Mouse (Mus musculus) embryonic facial prominence, embryonic 11.5 days (tissue): ENCODE measurements around the gene Prph. TPM values are rescaled to one million over a fixed set of nuclear protein-coding genes. Genes with fewer than 3 reads are reported as not detected.

Source experiments
- ATAC-seq: fragments of 200-750 bp; cut with Nextera tagmentation; replicated peaks from 2 replicates; pipeline ENCODE4 v1.8.0; 2017; ENCODE audit warnings: low read depth; ENCODE audit not compliant: insufficient number of reproducible peaks, low FRiP score, low TSS enrichment
- DNase-seq: peaks from one replicate; pipeline ENCODE4 v3.0.0-alpha.2; 2015; ENCODE audit warnings: low spot score
- H3K27ac ChIP-seq: fragments of 300-500 bp; sonication (generic); replicated peaks from 2 replicates; pipeline ENCODE4 v1.5.1; 2014; ENCODE audit warnings: mild to moderate bottlenecking, low read depth, low read length, control low read depth
- H3K27me3 ChIP-seq: fragments of 300-500 bp; sonication (generic); 2 replicates; pipeline ENCODE4 v1.6.1; 2014; ENCODE audit warnings: mild to moderate bottlenecking, low read length, moderate library complexity, mixed read lengths; ENCODE audit not compliant: control insufficient read depth, insufficient read depth
- H3K36me3 ChIP-seq: fragments of 300-500 bp; sonication (generic); replicated peaks from 2 replicates; pipeline ENCODE4 v1.6.1; 2014; ENCODE audit warnings: low read depth, mild to moderate bottlenecking, low read length, moderate library complexity, mixed read lengths; ENCODE audit not compliant: control insufficient read depth, insufficient read depth
- H3K4me1 ChIP-seq: fragments of 300-500 bp; sonication (generic); 2 replicates; pipeline ENCODE4 v1.6.1; 2014; ENCODE audit warnings: low read length, mixed read lengths; ENCODE audit not compliant: control insufficient read depth, insufficient read depth
- H3K4me2 ChIP-seq: fragments of 300-500 bp; sonication (generic); 2 replicates; pipeline ENCODE4 v1.6.1; 2014; ENCODE audit warnings: low read depth, mild to moderate bottlenecking, control low read depth, low read length, moderate library complexity
- H3K4me3 ChIP-seq: fragments of 300-500 bp; sonication (generic); 2 replicates; pipeline ENCODE4 v1.5.1; 2014; ENCODE audit warnings: low read depth, low read length, control low read depth
- H3K9ac ChIP-seq: fragments of 300-500 bp; sonication (generic); replicated peaks from 2 replicates; pipeline ENCODE4 v1.6.1; 2014; ENCODE audit warnings: mild to moderate bottlenecking, control low read depth, low read length
- H3K9me3 ChIP-seq: fragments of 300-500 bp; sonication (generic); replicated peaks from 2 replicates; pipeline ENCODE4 v1.6.1; 2016; ENCODE audit warnings: mild to moderate bottlenecking, low read length, inconsistent platforms, mixed read lengths; ENCODE audit not compliant: control insufficient read depth
- WGBS: fragments of 180-500 bp; shearing (Covaris S2); extraction: QIAGEN DNeasy Blood & Tissue Kit; methylation state at CpG from one replicate; pipeline ENCODE4 v1.1.7; 2014; 5-methylcytosine and 5-hydroxymethylcytosine counted together
- microRNA-seq: library from miRNA; unstranded; fragments of <30 nt; microRNA quantifications from one replicate; pipeline ENCODE4, GENCODE M21; 2016; ENCODE audit warnings: borderline number of aligned reads
- polyA plus RNA-seq: library from polyadenylated mRNA; unstranded; fragments of >200 nt; fragmentation: Nextera tagmentation; extraction: Ambion mirVana; gene quantifications from 2 replicates; pipeline ENCODE4 v1.2.1, GENCODE M21; 2014

The Prph gene
- polyA plus RNA-seq, 1 experiment from 2014 or later: 17.1 TPM

DNA sequence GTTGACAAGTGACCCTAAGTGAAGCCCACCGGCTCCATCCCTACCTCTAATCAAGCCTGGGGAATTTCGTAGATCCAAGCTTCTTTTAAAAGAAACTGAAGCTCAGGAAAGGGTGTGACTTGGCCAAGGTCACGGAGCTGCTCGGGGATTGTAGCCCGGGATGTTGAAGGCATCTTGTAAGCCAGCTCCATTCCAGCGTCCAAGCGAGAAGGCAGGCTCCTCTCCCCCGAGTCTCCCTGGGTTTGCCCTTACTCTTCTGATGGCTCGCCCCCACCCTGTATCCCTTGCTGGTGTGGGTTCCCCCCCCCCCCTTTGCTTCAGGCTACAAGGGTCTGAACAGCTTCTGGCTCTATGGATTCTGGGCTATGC, 43.5 kb downstream of the Prph start:
- H3K4me1 ChIP-seq: peaks cover 21% of the 10 kb centered on the region
- no peak overlapping the region for H3K27ac ChIP-seq

DNA sequence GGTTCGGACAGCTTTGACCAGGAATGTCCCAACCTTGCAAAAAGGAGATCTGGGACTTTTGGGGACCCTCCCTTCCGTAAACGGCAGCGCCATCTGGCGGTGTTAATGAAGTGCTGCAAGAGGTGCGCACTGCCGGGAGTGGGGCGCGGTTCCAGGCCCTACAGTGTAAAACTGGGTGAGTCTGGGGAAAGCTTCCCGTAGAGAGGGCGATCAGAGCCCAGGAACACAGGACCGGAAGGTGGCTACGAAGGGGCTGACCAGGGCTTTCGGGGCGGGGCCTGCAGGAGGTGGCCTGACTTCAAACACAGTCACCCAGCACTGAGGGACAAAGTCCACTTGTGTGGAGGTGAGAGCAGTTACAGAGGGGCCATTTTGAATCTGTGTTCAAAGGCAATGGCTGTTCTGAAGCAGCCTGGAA, 44.2 kb downstream of the Prph start:
- H3K4me1 ChIP-seq: peaks cover 21% of the 10 kb centered on the region
- WGBS: under 1% methylated on average over 15 of the region's 15 CpGs

More for the DNA sequence above, 43.5 kb downstream of the Prph start:
- WGBS: 2% methylated on average over 9 of the region's 9 CpGs
- Histone ChIP-seq H3K36me3 (no peaks in the 10 kb centered on the region), H3K4me3 (peak overlapping the region; percentile 34; the same call in 1 of the 2 replicates), H3K9me3 (no peaks in the 10 kb centered on the region), H3K9ac (no peak overlapping the region), H3K27me3 (peaks cover 53% of the 10 kb centered on the region), H3K4me2 (peak overlapping the region; percentile 67; the same call in 1 of the 2 replicates)
- ATAC-seq (no peak), DNase-seq (peak; percentile 27)

DNA sequence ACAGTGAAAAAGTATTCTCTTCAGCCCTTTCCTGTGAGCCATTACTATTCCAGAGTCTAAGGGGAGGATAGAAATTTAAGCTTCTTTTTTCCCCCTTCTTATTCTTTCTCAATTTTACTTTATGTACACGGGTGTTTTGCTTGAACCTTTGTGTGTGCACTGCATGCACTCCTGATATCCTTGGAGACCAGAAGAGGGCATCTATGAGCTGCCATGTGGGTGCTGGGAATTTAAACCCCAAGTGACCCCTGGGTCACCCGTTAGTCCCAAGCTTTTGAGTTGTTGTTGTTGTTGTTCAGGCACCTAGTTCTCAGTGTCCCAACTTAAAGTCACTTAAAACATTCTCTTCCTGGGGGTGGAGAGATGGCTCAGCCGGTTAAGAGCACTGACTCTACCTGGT, 45.0 kb downstream of the Prph start:
- ATAC-seq: no peak
- Histone ChIP-seq H3K9me3 (no peaks in the 10 kb centered on the region), H3K4me1 (peaks cover 18% of the 10 kb centered on the region), H3K36me3 (no peaks in the 10 kb centered on the region), H3K9ac (no peak overlapping the region), H3K27me3 (peaks cover 45% of the 10 kb centered on the region), H3K27ac (no peak overlapping the region), H3K4me2 (no peak overlapping the region), H3K4me3 (no peak overlapping the region)
- WGBS: 52% methylated on average over 3 of the region's 3 CpGs
- DNase-seq: no peak

More for the DNA sequence above, 44.2 kb downstream of the Prph start:
- H3K27me3 ChIP-seq: peaks cover 50% of the 10 kb centered on the region
- H3K9ac ChIP-seq: peak overlapping the region; percentile 37; the same call in 1 of the 2 replicates
- peak; percentile 45 for ATAC-seq
- H3K4me2 ChIP-seq: peak overlapping the region; percentile 25
- no peaks in the 10 kb centered on the region for H3K9me3 ChIP-seq
- no peaks in the 10 kb centered on the region for H3K36me3 ChIP-seq
- H3K4me3 ChIP-seq: no peak overlapping the region; the same call in 1 of the 2 replicates
- no peak overlapping the region for H3K27ac ChIP-seq
- peak; percentile 77 for DNase-seq

DNA sequence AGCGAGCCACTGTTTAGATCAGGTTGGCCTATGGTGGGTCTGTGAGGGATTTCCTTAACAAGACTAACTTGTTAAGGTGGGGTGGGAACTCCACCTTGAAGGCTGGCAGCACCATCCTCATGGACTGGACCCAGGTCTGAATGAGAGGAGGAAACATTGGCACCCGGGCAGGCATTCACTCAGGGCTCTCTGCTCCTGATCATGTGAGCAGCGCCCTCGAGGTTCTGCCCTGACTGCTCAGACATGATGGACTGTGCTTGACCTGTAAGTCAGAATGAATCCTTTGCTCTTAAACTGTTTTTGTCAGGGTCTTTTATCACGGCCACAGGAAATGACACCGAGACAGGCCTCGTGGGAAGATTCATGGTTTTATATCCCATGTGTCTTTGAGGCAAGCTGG, 50.3 kb downstream of the Prph start:
- Histone ChIP-seq H3K27me3 (no peaks in the 10 kb centered on the region), H3K9ac (no peak overlapping the region), H3K4me3 (no peak overlapping the region), H3K36me3 (no peaks in the 10 kb centered on the region), H3K4me1 (no peaks in the 10 kb centered on the region), H3K4me2 (no peak overlapping the region), H3K9me3 (no peaks in the 10 kb centered on the region), H3K27ac (no peak overlapping the region)
- no peak for DNase-seq
- ATAC-seq: no peak
- whole genome bisulfite sequencing: 77% methylated on average over 7 of the region's 7 CpGs

DNA sequence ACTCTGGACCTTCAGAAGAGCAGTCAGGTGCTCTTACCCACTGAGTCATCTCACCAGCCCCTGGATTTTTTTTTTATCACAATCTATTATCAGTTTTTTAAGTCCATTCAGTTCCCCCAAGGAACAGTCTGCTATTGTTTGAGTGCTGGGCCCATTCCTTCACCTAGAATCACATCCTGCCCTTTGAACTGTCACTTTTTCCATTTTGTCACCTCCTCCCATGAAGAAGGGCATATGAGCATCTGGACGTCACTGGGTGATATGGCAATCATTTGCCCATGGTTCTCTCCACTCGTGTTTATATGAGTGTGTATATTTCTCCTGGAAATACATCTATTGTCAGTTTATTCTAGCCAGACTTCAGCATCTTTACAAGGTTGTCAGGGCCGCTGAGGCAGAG, 52.9 kb downstream of the Prph start:
- DNase-seq (no peak), ATAC-seq (no peak)
- Histone ChIP-seq H3K4me1 (no peaks in the 10 kb centered on the region), H3K9me3 (no peaks in the 10 kb centered on the region), H3K4me2 (no peak overlapping the region), H3K27me3 (no peaks in the 10 kb centered on the region), H3K9ac (no peak overlapping the region), H3K27ac (no peak overlapping the region), H3K36me3 (no peaks in the 10 kb centered on the region), H3K4me3 (no peak overlapping the region)
- 82% methylated on average over 3 of the region's 3 CpGs for WGBS

Small RNA genes lying within 50 kb of the gene (microRNA-seq; reads per million reads assigned to microRNA genes)
- gene Mir6960: 3.3 reads per million

Other genes starting within 250 kb of the Prph start
- 0.26 and 0.27 TPM in 2 replicates for gene Ddn, start 245.7 kb upstream of the Prph start, polyA plus RNA-seq
- gene Prkag1, start 223.7 kb upstream of the Prph start, polyA plus RNA-seq: 69.8 and 73.1 TPM in 2 replicates
- gene Kmt2d, start 184.0 kb upstream of the Prph start, polyA plus RNA-seq: 11.6 and 12.0 TPM in 2 replicates
- gene Rhebl1, start 160.6 kb upstream of the Prph start, polyA plus RNA-seq: 16.7 and 17.0 TPM in 2 replicates
- 0.76 and 1.3 TPM in 2 replicates for gene Dhh, start 156.6 kb upstream of the Prph start, polyA plus RNA-seq
- 3.9 and 7.1 TPM in 2 replicates for gene Lmbr1l, start 136.9 kb upstream of the Prph start, polyA plus RNA-seq
- 2,291 and 2,381 TPM in 2 replicates for gene Tuba1b, start 120.6 kb upstream of the Prph start, polyA plus RNA-seq
- gene Gm49450, start 101.6 kb upstream of the Prph start, polyA plus RNA-seq: not detected in 2 replicates
- gene Tuba1a, start 101.5 kb upstream of the Prph start, polyA plus RNA-seq: 3,177 and 3,658 TPM in 2 replicates
- 132 and 138 TPM in 2 replicates for gene Tuba1c, start 25.3 kb upstream of the Prph start, polyA plus RNA-seq
- 20.6 and 23.8 TPM in 2 replicates for gene Troap, start 19.4 kb downstream of the Prph start, polyA plus RNA-seq
- gene C1ql4, start 32.6 kb downstream of the Prph start, polyA plus RNA-seq: 1.0 and 1.1 TPM in 2 replicates
- 0.18 and 0.56 TPM in 2 replicates for gene Dnajc22, start 38.0 kb downstream of the Prph start, polyA plus RNA-seq
- gene Spats2, start 70.7 kb downstream of the Prph start, polyA plus RNA-seq: 59.6 and 68.5 TPM in 2 replicates
- 0.18 and 0.25 TPM in 2 replicates for gene Kcnh3, start 169.7 kb downstream of the Prph start, polyA plus RNA-seq
- 161 and 172 TPM in 2 replicates for gene Mcrs1, start 196.8 kb downstream of the Prph start, polyA plus RNA-seq
- 42.0 and 44.1 TPM in 2 replicates for gene Prpf40b, start 239.9 kb downstream of the Prph start, polyA plus RNA-seq
- gene Fam186b, start 240.7 kb downstream of the Prph start, polyA plus RNA-seq: 0.08 and 0.10 TPM in 2 replicates